Mouse (Mus musculus): Measurements from ENCODE around the gene Ces1b. TPM values are rescaled to one million over a fixed set of nuclear protein-coding genes. Genes with fewer than 3 reads are reported as not detected.

Gene Ces1b
- polyA plus RNA-seq, 2 experiments = not detected

- H3K27ac ChIP-seq = no peak overlapping the region
These were observed 8.9 kb upstream of the Ces1b start for GRCm38 (mm10) chr8:93088686-93089122.

GRCm38 (mm10) chr8:93088193-93088592, 8.4 kb upstream of the Ces1b start:
- H3K4me2 ChIP-seq (ENCODE audit: low read depth) = no peak overlapping the region

More at GRCm38 (mm10) chr8:93088686-93089122, 8.9 kb upstream of the Ces1b start:
- Histone ChIP-seq H3K9me3 (ENCODE audit: control insufficient read depth, low read length) (no peaks in the 10 kb centered on the region), H3K4me2 (ENCODE audit: low read depth) (no peak overlapping the region), H3K4me1 (replicated peaks; ENCODE audit: control insufficient read depth in 2 of 2, insufficient read depth in 2 of 2, low read length in 1 of 2) (no peaks in the 10 kb centered on the region), H3K4me3 (ENCODE audit: insufficient read depth in 1 of 2, low read depth in 2 of 2, low read length in 2 of 2) (no peak overlapping the region), H3K27me3 (ENCODE audit: control insufficient read depth, insufficient read depth, low read length) (no peaks in the 10 kb centered on the region), H3K9ac (replicated peaks) (no peak overlapping the region), H3K36me3 (replicated peaks; ENCODE audit: control insufficient read depth, insufficient read depth, low read depth) (no peaks in the 10 kb centered on the region)
- 6% methylated on average over 2 of the region's 2 CpGs for WGBS (ENCODE audit: insufficient replicate concordance)
- DNase-seq (ENCODE audit: low read depth in 3 of 3, low spot score in 3 of 3) (no peak), ATAC-seq (ENCODE audit: insufficient read depth) (no peak)
- TF ChIP-seq CTCF (IDR thresholded peaks at IDR 0.05; ENCODE audit: low read depth) (no peak), EP300 (IDR thresholded peaks at IDR 0.05; ENCODE audit: low read depth) (no peak)

GRCm38 (mm10) chr8:93075251-93075650, 4.6 kb downstream of the Ces1b start:
- Histone ChIP-seq H3K9ac (replicated peaks) (no peak overlapping the region), H3K9me3 (ENCODE audit: control insufficient read depth, low read length) (no peaks in the 10 kb centered on the region), H3K4me2 (ENCODE audit: low read depth) (no peak overlapping the region), H3K27me3 (ENCODE audit: control insufficient read depth, insufficient read depth, low read length) (no peaks in the 10 kb centered on the region), H3K4me3 (ENCODE audit: insufficient read depth in 1 of 2, low read depth in 2 of 2, low read length in 2 of 2) (no peak overlapping the region), H3K27ac (no peak overlapping the region), H3K36me3 (replicated peaks; ENCODE audit: control insufficient read depth, insufficient read depth, low read depth) (no peaks in the 10 kb centered on the region), H3K4me1 (replicated peaks; ENCODE audit: control insufficient read depth in 2 of 2, insufficient read depth in 2 of 2, low read length in 1 of 2) (no peaks in the 10 kb centered on the region)
- no peak for DNase-seq (ENCODE audit: low read depth in 3 of 3, low spot score in 3 of 3)
- 63% methylated on average over 4 of the region's 4 CpGs for WGBS (ENCODE audit: insufficient replicate concordance)
- ATAC-seq (ENCODE audit: insufficient read depth) = no peak
- no peak for TF ChIP-seq EP300 (IDR thresholded peaks at IDR 0.05; ENCODE audit: low read depth)
- no peak for TF ChIP-seq CTCF (IDR thresholded peaks at IDR 0.05; ENCODE audit: low read depth)

More at GRCm38 (mm10) chr8:93088193-93088592, 8.4 kb upstream of the Ces1b start:
- Histone ChIP-seq H3K27ac (no peak overlapping the region), H3K4me3 (ENCODE audit: insufficient read depth in 1 of 2, low read depth in 2 of 2, low read length in 2 of 2) (no peak overlapping the region), H3K27me3 (ENCODE audit: control insufficient read depth, insufficient read depth, low read length) (no peaks in the 10 kb centered on the region), H3K9ac (replicated peaks) (no peak overlapping the region), H3K4me1 (replicated peaks; ENCODE audit: control insufficient read depth in 2 of 2, insufficient read depth in 2 of 2, low read length in 1 of 2) (no peaks in the 10 kb centered on the region), H3K9me3 (ENCODE audit: control insufficient read depth, low read length) (no peaks in the 10 kb centered on the region), H3K36me3 (replicated peaks; ENCODE audit: control insufficient read depth, insufficient read depth, low read depth) (no peaks in the 10 kb centered on the region)
- no peak for DNase-seq (ENCODE audit: low read depth in 3 of 3, low spot score in 3 of 3)
- TF ChIP-seq EP300 (IDR thresholded peaks at IDR 0.05; ENCODE audit: low read depth) (no peak), CTCF (IDR thresholded peaks at IDR 0.05; ENCODE audit: low read depth) (no peak)
- WGBS (ENCODE audit: insufficient replicate concordance) = 39% methylated on average over 7 of the region's 7 CpGs
- no peak for ATAC-seq (ENCODE audit: insufficient read depth)

GRCm38 (mm10) chr8:93063416-93064117, 16.2 kb downstream of the Ces1b start:
- Histone ChIP-seq H3K4me3 (ENCODE audit: insufficient read depth in 1 of 2, low read depth in 2 of 2, low read length in 2 of 2) (no peak overlapping the region), H3K4me2 (ENCODE audit: low read depth) (no peak overlapping the region), H3K27me3 (ENCODE audit: control insufficient read depth, insufficient read depth, low read length) (no peaks in the 10 kb centered on the region), H3K9me3 (ENCODE audit: control insufficient read depth, low read length) (no peaks in the 10 kb centered on the region), H3K36me3 (replicated peaks; ENCODE audit: control insufficient read depth, insufficient read depth, low read depth) (no peaks in the 10 kb centered on the region), H3K4me1 (replicated peaks; ENCODE audit: control insufficient read depth in 2 of 2, insufficient read depth in 2 of 2, low read length in 1 of 2) (no peaks in the 10 kb centered on the region), H3K9ac (replicated peaks) (no peak overlapping the region), H3K27ac (no peak overlapping the region)
- TF ChIP-seq CTCF (IDR thresholded peaks at IDR 0.05; ENCODE audit: low read depth) (no peak), EP300 (IDR thresholded peaks at IDR 0.05; ENCODE audit: low read depth) (no peak)
- no peak for ATAC-seq (ENCODE audit: insufficient read depth)
- WGBS (ENCODE audit: insufficient replicate concordance) = 63% methylated on average over 3 of the region's 3 CpGs
- no peak for DNase-seq (ENCODE audit: low read depth in 3 of 3, low spot score in 3 of 3)

GRCm38 (mm10) chr8:93059185-93059584, 20.6 kb downstream of the Ces1b start:
- Histone ChIP-seq H3K4me1 (replicated peaks; ENCODE audit: control insufficient read depth in 2 of 2, insufficient read depth in 2 of 2, low read length in 1 of 2) (no peaks in the 10 kb centered on the region), H3K36me3 (replicated peaks; ENCODE audit: control insufficient read depth, insufficient read depth, low read depth) (no peaks in the 10 kb centered on the region), H3K9me3 (ENCODE audit: control insufficient read depth, low read length) (no peaks in the 10 kb centered on the region), H3K27me3 (ENCODE audit: control insufficient read depth, insufficient read depth, low read length) (no peaks in the 10 kb centered on the region), H3K9ac (replicated peaks) (no peak overlapping the region), H3K27ac (no peak overlapping the region), H3K4me2 (ENCODE audit: low read depth) (no peak overlapping the region), H3K4me3 (ENCODE audit: insufficient read depth in 1 of 2, low read depth in 2 of 2, low read length in 2 of 2) (no peak overlapping the region)
- TF ChIP-seq EP300 (IDR thresholded peaks at IDR 0.05; ENCODE audit: low read depth) = no peak
- peak; percentile 56 for TF ChIP-seq CTCF (IDR thresholded peaks at IDR 0.05; ENCODE audit: low read depth)
- ATAC-seq (ENCODE audit: insufficient read depth) (no peak), DNase-seq (ENCODE audit: low read depth in 3 of 3, low spot score in 3 of 3) (no peak)
- 16% methylated on average over 2 of the region's 2 CpGs for WGBS (ENCODE audit: insufficient replicate concordance)
